9 mouse cellular contexts compared by ENCODE assay signal in the genomic region with DNA sequence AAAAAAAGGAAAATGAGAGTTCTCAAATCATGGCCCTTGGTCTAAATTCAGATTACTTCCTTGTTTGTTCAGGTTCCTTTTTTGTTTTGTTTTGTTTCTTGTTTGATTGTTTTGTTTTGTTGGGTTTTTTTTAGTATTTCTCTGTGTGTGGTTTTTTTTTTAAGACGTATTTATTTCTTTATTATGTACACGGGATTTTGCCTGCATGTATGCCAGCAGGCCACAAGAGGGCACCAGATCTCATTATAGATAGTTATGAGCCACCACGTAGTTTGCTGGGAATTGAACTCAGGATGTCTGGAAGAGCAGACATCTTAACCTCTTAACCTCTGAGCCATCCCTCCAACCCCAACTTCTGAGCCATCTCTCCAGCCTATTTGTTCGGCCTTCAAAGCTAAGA. TPM values are rescaled to one million over a fixed set of nuclear protein-coding genes. Genes with fewer than 3 reads are reported as not detected.
DNase-seq lines count a peak whose midpoint lies in the region; ATAC-seq and TF ChIP-seq lines count a peak whose summit lies in the region.
"Had no signal": no experiment of that assay in that cellular context is flagged by ENCODE, and none has a peak within 500 bp of the region (broad histone marks: within the 10 kb centered on the region; RNA-seq: fewer than 3 reads in every experiment).

No protein-coding gene starts in this region.

- 40% methylated on average over 4 of the region's 4 CpGs for WGBS in forebrain, embryonic 14.5 days
- WGBS in forebrain, embryonic 16.5 days: 41% methylated on average over 4 of the region's 4 CpGs
- 31% methylated on average over 4 of the region's 4 CpGs for WGBS in lung, adult 2 months

- no peak overlapping the region for H3K4me2 ChIP-seq in forebrain, embryonic 14.5 days (ENCODE audit: low read length)
- H3K4me2 ChIP-seq in forebrain, embryonic 16.5 days (ENCODE audit: low read length): no peak overlapping the region

- H3K27ac ChIP-seq in forebrain, embryonic 14.5 days (ENCODE audit: low read depth, low read length): no peak overlapping the region
- no peak overlapping the region for H3K27ac ChIP-seq in forebrain, embryonic 16.5 days (ENCODE audit: low read length)

- no peaks in the 10 kb centered on the region for H3K9me3 ChIP-seq in forebrain, embryonic 14.5 days (replicated peaks; ENCODE audit: control insufficient read depth, low read length)
- no peaks in the 10 kb centered on the region for H3K9me3 ChIP-seq in forebrain, embryonic 16.5 days (ENCODE audit: control insufficient read depth, low read length)

- TF ChIP-seq POLR2A in lung, adult 2 months (IDR thresholded peaks at IDR 0.05; ENCODE audit: borderline replicate concordance, extremely low read depth, low read depth, low read length): no peak

- DNase-seq in forebrain, embryonic 14.5 days (ENCODE audit: low spot score): peak; percentile 66
- DNase-seq in right cerebral cortex, postnatal 4 days: peak; percentile 35
- DNase-seq in right cerebral cortex, postnatal 25 days: no peak
- peak; percentile 31 for DNase-seq in c-Kit-positive CD71-negative TER-119-negative erythroid progenitor cells, embryonic 14.5 days (ENCODE audit: low read depth)
- peak; percentile 39 for DNase-seq in lung, adult 2 months
- DNase-seq in frontal cortex, postnatal 25 days (ENCODE audit: low spot score in 2 of 2): no peak

- no peak overlapping the region for H3K9ac ChIP-seq in forebrain, embryonic 14.5 days (ENCODE audit: low read length)
- no peak overlapping the region for H3K9ac ChIP-seq in forebrain, embryonic 16.5 days (replicated peaks; ENCODE audit: low read depth, low read length)

- H3K4me3 ChIP-seq in forebrain, embryonic 14.5 days (ENCODE audit: low read depth, low read length): no peak overlapping the region
- no peak overlapping the region for H3K4me3 ChIP-seq in forebrain, embryonic 16.5 days (replicated peaks; ENCODE audit: low read length)
- no peak overlapping the region for H3K4me3 ChIP-seq in lung, adult 2 months (replicated peaks; ENCODE audit: extremely low read depth, low read depth, low read length)

- H3K4me1 ChIP-seq in forebrain, embryonic 14.5 days (ENCODE audit: control insufficient read depth, insufficient read depth, low read length): no peaks in the 10 kb centered on the region
- H3K4me1 ChIP-seq in forebrain, embryonic 16.5 days (replicated peaks; ENCODE audit: control insufficient read depth, insufficient read depth, low read length): no peaks in the 10 kb centered on the region
- H3K4me1 ChIP-seq in lung, adult 2 months (ENCODE audit: control insufficient read depth, insufficient read depth, low read length): no peaks in the 10 kb centered on the region

- TF ChIP-seq CTCF in lung, adult 2 months (IDR thresholded peaks at IDR 0.05; ENCODE audit: insufficient read depth, low read length): peak; percentile 40; the same call in 1 of the 2 replicates

- H3K36me3 ChIP-seq in forebrain, embryonic 14.5 days (ENCODE audit: control insufficient read depth, insufficient read depth, low read length): no peaks in the 10 kb centered on the region
- no peaks in the 10 kb centered on the region for H3K36me3 ChIP-seq in forebrain, embryonic 16.5 days (ENCODE audit: control insufficient read depth, insufficient read depth)

- ATAC-seq in forebrain, embryonic 14.5 days: no peak
- ATAC-seq in forebrain, embryonic 16.5 days: no peak
- ATAC-seq in erythroblast, adult 5-6 weeks (replicated peaks; ENCODE audit: low FRiP score, poor library complexity, severe bottlenecking): no peak

- H3K27me3 ChIP-seq in forebrain, embryonic 14.5 days (replicated peaks; ENCODE audit: control insufficient read depth, insufficient read depth, low read length): no peaks in the 10 kb centered on the region
- no peaks in the 10 kb centered on the region for H3K27me3 ChIP-seq in forebrain, embryonic 16.5 days (replicated peaks; ENCODE audit: control insufficient read depth, insufficient read depth, low read length)

RNA-seq across cellular contexts. Expression of a gene that starts 20.2 kb away (rescaled TPM):
- not detected in 2 replicates for polyA plus RNA-seq in forebrain, embryonic 14.5 days (2014; fragmentation: Nextera tagmentation; extraction: Ambion mirVana)
- not detected in 2 replicates for polyA plus RNA-seq in forebrain, embryonic 16.5 days (2015; fragmentation: Nextera tagmentation; extraction: Ambion mirVana)
- polyA plus RNA-seq in lung, adult 2 months (2012; rRNA removed): not detected in 2 replicates
- total RNA-seq in erythroblast, adult 5-6 weeks (2015; ENCODE audit: low replicate concordance): not detected in 2 replicates
- total RNA-seq in erythroblast, adult 5-6 weeks (2017; ENCODE audit: low replicate concordance): not detected in 2 replicates
- total RNA-seq: layer of hippocampus, postnatal 25 days had no signal

RNA-seq across cellular contexts. Expression of a gene that starts 37.5 kb away (rescaled TPM):
- polyA plus RNA-seq in forebrain, embryonic 14.5 days (2014; fragmentation: Nextera tagmentation; extraction: Ambion mirVana): 126 and 132 TPM in 2 replicates
- 132 and 135 TPM in 2 replicates for polyA plus RNA-seq in forebrain, embryonic 16.5 days (2015; fragmentation: Nextera tagmentation; extraction: Ambion mirVana)
- polyA plus RNA-seq in lung, adult 2 months (2012; rRNA removed): 42.0 and 43.9 TPM in 2 replicates
- 15.3 and 15.9 TPM in 2 replicates for total RNA-seq in erythroblast, adult 5-6 weeks (2015; ENCODE audit: low replicate concordance)
- 10.1 and 12.1 TPM in 2 replicates for total RNA-seq in erythroblast, adult 5-6 weeks (2017; ENCODE audit: low replicate concordance)

Comparison
In these comparisons a context has a peak if more than half of its experiments do, and no peak if none do; other contexts are left out.
1. DNase-seq: peak in forebrain, embryonic 14.5 days (single experiment), right cerebral cortex, postnatal 4 days (single experiment), c-Kit-positive CD71-negative TER-119-negative erythroid progenitor cells, embryonic 14.5 days (single experiment) and lung, adult 2 months (single experiment); none in right cerebral cortex, postnatal 25 days (single experiment) and frontal cortex, postnatal 25 days (0 of 2).